Mouse (Mus musculus) liver, adult (tissue): ENCODE data around the gene Tmprss7.

ENCODE experiments used
- GATA4 ChIP-seq: IDR thresholded peaks from 2 replicates; pipeline ENCODE4 v1.6.1; 2014; ENCODE audit warnings: mild to moderate bottlenecking, low read length; ENCODE audit not compliant: insufficient replicate concordance

Tmprss7 gene

GRCm38 (mm10) chr16:45615944-45616343, 77.5 kb downstream of the Tmprss7 start:
- no peak for TF ChIP-seq GATA4

GRCm38 (mm10) chr16:45613247-45613646, 80.2 kb downstream of the Tmprss7 start:
- no peak for TF ChIP-seq GATA4

- no peak for TF ChIP-seq GATA4
Observed at GRCm38 (mm10) chr16:45610267-45610666, 83.2 kb downstream of the Tmprss7 start, which contains the start of gene Gcsam. Gene Gcsam (plus strand): TSS chr16:45610380.

GRCm38 (mm10) chr16:45609300-45609699, 84.2 kb downstream of the Tmprss7 start:
- TF ChIP-seq GATA4: no peak

- TF ChIP-seq GATA4: no peak
Observed at GRCm38 (mm10) chr16:45608481-45608954, 84.9 kb downstream of the Tmprss7 start.
